Mouse (Mus musculus): ENCODE measurements around the gene Icosl. TPM values are rescaled to one million over a fixed set of nuclear protein-coding genes. Genes with fewer than 3 reads are reported as not detected.

The Icosl gene
- total and polyA plus RNA-seq, 3 experiments, result not detected

DNA sequence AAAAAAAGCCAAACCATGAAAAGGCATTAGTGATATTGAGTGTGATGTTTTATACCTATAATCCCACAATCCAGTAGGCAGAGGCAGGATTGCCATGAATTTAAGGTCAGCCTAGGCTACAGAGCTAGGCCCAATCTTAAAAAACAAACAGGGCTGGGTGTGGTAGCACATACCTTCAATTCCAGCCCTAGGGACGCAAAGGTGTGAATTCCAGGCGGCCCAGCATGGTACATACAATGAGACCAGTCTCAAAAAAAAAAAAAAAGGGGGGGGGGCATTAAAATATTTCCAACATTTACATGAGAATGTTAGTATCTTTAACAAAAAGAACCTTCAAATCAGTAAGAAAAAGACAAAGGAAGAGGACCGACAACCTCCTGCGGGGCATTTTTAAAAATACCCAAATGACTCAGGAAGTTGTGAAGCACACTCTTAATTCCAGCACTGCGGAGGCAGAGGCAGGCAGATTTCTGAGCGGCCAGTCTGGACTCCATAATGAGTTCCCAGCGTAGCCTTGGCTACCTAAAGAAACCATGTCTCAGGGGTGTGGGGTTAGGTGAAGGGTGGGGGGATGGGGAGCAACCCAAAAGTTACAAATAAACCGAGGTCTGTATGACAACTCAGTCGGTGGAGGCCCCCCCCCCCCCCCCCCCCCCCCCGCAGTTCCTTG, 20.9 kb upstream of the Icosl start:
- no peak for TF ChIP-seq MYC (IDR thresholded peaks at IDR 0.05; ENCODE audit: low read depth, low read length)
- TF ChIP-seq JUND (IDR thresholded peaks at IDR 0.05; ENCODE audit: low read depth, low read length), result no peak
- TF ChIP-seq MEF2A (IDR thresholded peaks at IDR 0.05; ENCODE audit: extremely low read depth, insufficient replicate concordance, low read depth, low read length, poor library complexity, severe bottlenecking), result no peak
- TF ChIP-seq NRF1 (IDR thresholded peaks at IDR 0.05; ENCODE audit: insufficient read depth, low read depth, low read length, poor library complexity, severe bottlenecking), result no peak
- no peak for TF ChIP-seq MAFK (IDR thresholded peaks at IDR 0.05; ENCODE audit: borderline replicate concordance, low read depth, low read length)
- H3K4me3 ChIP-seq (ENCODE audit: control insufficient read depth in 1 of 2, insufficient read depth in 1 of 2, low read depth in 2 of 2, low read length in 2 of 2), result no peak overlapping the region
- H3K9me3 ChIP-seq (replicated peaks; ENCODE audit: insufficient read depth, low read length), result no peaks in the 10 kb centered on the region
- DNase-seq (ENCODE audit: low read depth, low spot score), result no peak
- H3K9ac ChIP-seq (ENCODE audit: control insufficient read depth, low read depth, low read length, poor library complexity, severe bottlenecking), result no peak overlapping the region
- no peak overlapping the region for H3K27ac ChIP-seq (ENCODE audit: control insufficient read depth, low read depth, low read length)
- no peaks in the 10 kb centered on the region for H3K36me3 ChIP-seq (ENCODE audit: control insufficient read depth in 1 of 2, insufficient read depth in 2 of 2, low read length in 2 of 2)
- no peaks in the 10 kb centered on the region for H3K79me2 ChIP-seq (ENCODE audit: control insufficient read depth, insufficient read depth, low read length, poor library complexity)
- peaks cover 0 to 14% of the 10 kb centered on the region in 2 experiments for H3K27me3 ChIP-seq (ENCODE audit: control insufficient read depth in 1 of 2, insufficient read depth in 2 of 2, low read length in 2 of 2)
- no peaks in the 10 kb centered on the region for H3K4me1 ChIP-seq (ENCODE audit: control insufficient read depth in 1 of 2, insufficient read depth in 2 of 2, low read length in 2 of 2)

DNA sequence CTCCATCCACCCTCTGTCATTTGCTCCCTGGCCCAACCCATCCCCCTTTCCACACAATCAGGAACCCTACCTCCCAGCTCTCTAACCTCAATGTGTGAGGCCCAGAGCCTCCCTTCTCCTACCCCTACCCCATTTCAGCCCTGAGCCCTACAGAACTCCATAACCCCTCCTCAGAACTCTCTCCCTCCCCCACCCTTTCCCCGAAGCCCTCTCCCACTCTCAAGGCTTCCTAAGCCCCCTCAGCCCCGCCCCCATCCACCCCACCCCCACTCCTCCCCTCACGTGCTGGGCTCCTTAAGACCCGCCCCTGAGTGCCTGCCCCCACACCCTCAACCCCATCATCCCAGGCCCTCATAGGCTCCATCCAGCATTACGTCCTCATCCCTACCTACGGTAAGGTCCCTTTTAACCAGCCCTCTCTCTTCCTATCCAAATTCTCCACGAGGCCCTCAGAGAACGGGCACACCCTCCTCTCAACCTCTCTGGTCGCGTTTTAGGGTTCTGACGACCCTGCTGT, 19.5 kb upstream of the Icosl start:
- no peaks in the 10 kb centered on the region for H3K79me2 ChIP-seq (ENCODE audit: control insufficient read depth, insufficient read depth, low read length, poor library complexity)
- no peak for TF ChIP-seq ZMIZ1 (IDR thresholded peaks at IDR 0.05; ENCODE audit: low read depth, low read length)
- TF ChIP-seq GABPA (IDR thresholded peaks at IDR 0.05; ENCODE audit: low read depth, low read length), result no peak
- TF ChIP-seq TBP (IDR thresholded peaks at IDR 0.05; ENCODE audit: low read depth, low read length), result no peak
- no peak for TF ChIP-seq ZC3H11A (IDR thresholded peaks at IDR 0.05; ENCODE audit: low read depth, low read length)
- TF ChIP-seq MEF2A (IDR thresholded peaks at IDR 0.05; ENCODE audit: extremely low read depth, insufficient replicate concordance, low read depth, low read length, poor library complexity, severe bottlenecking), result no peak
- no peak for TF ChIP-seq TAL1 (IDR thresholded peaks at IDR 0.05; ENCODE audit: low read length)
- no peak for TF ChIP-seq MAFK (IDR thresholded peaks at IDR 0.05; ENCODE audit: borderline replicate concordance, low read depth, low read length)
- no peak for TF ChIP-seq TCF12 (IDR thresholded peaks at IDR 0.05; ENCODE audit: low read depth, low read length)
- no peak for TF ChIP-seq ELF1 (IDR thresholded peaks at IDR 0.05; ENCODE audit: low read depth, low read length)
- TF ChIP-seq MAZ (IDR thresholded peaks at IDR 0.05; ENCODE audit: low read depth, low read length), result no peak
- TF ChIP-seq ZNF384 (IDR thresholded peaks at IDR 0.05; ENCODE audit: low read depth, low read length), result no peak
- TF ChIP-seq ETS1 (IDR thresholded peaks at IDR 0.05; ENCODE audit: low read depth, low read length), result no peak
- no peak overlapping the region for H3K27ac ChIP-seq (ENCODE audit: control insufficient read depth, low read depth, low read length)
- no peaks in the 10 kb centered on the region for H3K36me3 ChIP-seq (ENCODE audit: control insufficient read depth in 1 of 2, insufficient read depth in 2 of 2, low read length in 2 of 2)
- no peak overlapping the region for H3K9ac ChIP-seq (ENCODE audit: control insufficient read depth, low read depth, low read length, poor library complexity, severe bottlenecking)
- H3K4me3 ChIP-seq (ENCODE audit: control insufficient read depth in 1 of 2, insufficient read depth in 1 of 2, low read depth in 2 of 2, low read length in 2 of 2), result no peak overlapping the region
- no peaks in the 10 kb centered on the region for H3K9me3 ChIP-seq (replicated peaks; ENCODE audit: insufficient read depth, low read length)
- H3K4me1 ChIP-seq (ENCODE audit: control insufficient read depth in 1 of 2, insufficient read depth in 2 of 2, low read length in 2 of 2), result no peaks in the 10 kb centered on the region
- DNase-seq (ENCODE audit: low read depth, low spot score), result no peak
- peaks cover 0 to 13% of the 10 kb centered on the region in 2 experiments for H3K27me3 ChIP-seq (ENCODE audit: control insufficient read depth in 1 of 2, insufficient read depth in 2 of 2, low read length in 2 of 2)

Data from MEL (cell line).